Mouse (Mus musculus) lung, postnatal 36 days (tissue): ENCODE measurements around the gene Samd4.
"Not testable (repeated sequence)": the region's sequence is repeated elsewhere in the genome, so short reads cannot be mapped to it uniquely, and the experiment has no call there.

Experiments
- DNase-seq: peaks from one replicate; pipeline ENCODE4 v3.0.0; 2022; ENCODE audit warnings: mixed read lengths

Gene Samd4

DNA sequence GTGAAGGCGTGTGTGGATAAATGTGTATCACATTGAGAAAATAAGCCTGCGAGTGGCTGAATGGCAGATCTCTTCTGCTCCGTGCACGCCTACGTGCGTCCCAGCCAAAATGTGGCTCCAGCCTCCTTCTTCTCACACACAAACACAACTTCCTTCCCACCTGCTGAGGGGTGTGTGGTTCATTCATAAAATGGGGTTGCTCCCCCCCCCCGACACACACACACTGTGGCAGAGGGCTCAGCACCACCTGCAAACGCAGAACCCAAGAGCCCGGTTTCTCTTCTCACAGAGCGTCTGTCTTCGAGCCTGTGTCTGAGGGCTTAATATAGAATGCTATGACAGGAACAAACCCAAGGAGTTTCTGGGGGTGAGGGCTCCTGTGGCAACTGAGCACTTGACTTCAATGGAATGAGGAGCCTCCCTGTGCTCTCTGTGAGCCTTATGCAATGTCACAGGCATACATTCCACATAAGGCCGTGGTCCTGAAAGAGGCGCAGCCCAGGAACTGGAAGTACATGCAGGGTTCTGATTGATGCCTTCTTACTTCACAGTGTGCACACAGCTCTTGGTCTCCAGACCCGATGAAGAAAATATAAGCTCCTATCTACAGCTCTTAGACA, 194.4 kb downstream of the Samd4 start:
- no peak for DNase-seq

DNA sequence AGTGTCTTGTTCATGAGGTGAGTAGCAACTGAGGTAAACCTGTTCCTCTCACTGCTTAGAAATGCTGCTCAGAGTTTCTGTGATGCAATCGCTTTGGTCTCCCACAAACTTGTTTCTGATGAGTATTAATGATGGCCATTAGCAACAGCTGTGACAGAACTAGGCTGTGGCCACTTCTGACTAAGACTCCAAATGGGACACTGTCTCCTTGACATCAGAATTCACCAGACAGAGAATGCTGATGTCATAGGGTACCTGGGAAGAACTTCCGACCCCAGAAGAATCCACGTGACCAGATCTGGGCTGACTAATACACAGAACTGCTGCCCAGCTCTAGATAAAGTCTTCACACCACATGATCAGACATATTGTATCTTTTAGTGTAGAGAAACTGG, 194.9 kb downstream of the Samd4 start:
- no peak for DNase-seq

GRCm38 (mm10) chr14:47079911-47080310, 197.3 kb downstream of the Samd4 start:
- DNase-seq = no peak

GRCm38 (mm10) chr14:47083311-47083710, 200.7 kb downstream of the Samd4 start:
- DNase-seq = no peak

GRCm38 (mm10) chr14:47083838-47084237, 201.2 kb downstream of the Samd4 start:
- DNase-seq = no peak

- DNase-seq = no peak
Observed at GRCm38 (mm10) chr14:47084686-47085085, 202.0 kb downstream of the Samd4 start.

- no peak for DNase-seq
Observed at GRCm38 (mm10) chr14:47086123-47086522, 203.5 kb downstream of the Samd4 start.

DNA sequence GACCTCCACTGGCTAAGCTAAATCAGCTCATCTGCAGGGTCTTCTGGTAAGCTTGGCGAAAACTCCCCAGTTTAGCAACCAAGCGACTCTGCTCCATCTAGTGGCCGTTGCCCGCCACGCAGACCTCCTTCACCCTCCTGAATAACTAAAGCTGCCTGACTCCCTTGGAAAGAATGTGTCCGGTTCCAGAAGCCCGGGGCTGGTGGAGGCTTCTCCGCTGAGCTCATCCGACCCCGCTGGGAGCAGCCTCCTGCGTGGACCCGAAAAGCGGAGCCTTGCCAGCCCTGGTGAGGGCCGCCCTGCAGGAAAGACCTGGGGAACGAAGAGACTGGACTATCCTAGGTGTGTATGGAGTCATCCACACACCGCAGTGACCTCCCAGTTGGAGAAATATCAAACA, 204.1 kb downstream of the Samd4 start:
- peak; percentile 79 for DNase-seq

GRCm38 (mm10) chr14:47087182-47087581, 204.5 kb downstream of the Samd4 start:
- DNase-seq = peak; percentile 85

DNA sequence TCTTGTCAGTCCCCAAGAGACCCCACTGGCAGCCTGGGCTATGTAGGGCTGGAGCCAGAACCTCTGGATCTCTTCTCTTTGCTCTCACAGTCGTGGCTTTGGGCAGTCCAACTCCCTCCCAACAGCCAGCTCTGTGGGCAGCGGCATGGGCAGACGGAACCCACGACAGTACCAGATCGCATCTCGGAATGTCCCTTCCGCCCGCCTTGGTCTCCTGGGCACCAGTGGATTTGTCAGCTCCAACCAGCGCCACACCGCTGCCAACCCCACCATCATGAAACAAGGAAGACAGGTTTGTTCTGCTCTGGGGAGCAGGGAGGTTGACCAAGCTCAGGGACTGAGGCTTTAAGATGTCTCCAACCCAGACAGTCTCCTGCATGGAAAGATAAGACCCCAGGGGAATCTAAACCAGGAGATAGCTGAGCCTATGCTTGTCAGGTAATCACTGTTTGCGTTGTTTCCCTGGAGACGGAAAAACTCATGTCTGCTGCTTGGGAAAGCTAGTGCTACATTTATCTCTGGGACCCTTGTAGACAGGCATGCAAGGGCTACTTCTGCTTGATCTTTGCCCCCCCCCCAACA, 205.1 kb downstream of the Samd4 start:
- no peak for DNase-seq

DNA sequence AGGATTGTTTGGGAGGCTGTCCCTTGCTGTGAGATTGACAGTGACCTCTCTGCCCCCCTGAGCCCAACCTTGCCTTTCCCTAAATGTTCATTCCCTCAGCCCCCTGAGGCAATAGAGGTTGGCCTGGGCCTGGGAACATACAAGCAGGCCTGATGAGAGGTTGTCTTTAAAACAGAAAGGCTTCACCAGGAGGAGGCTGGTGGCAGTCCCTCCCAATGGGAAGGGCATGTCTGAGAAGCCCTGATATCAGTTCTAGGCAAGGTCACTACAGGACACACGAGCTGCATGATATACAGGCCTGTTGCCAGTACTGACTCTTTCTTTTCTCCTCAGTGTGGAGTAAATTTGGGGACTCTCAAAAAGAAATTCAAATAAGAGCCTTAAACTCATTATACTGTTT, 205.7 kb downstream of the Samd4 start:
- no peak for DNase-seq

DNA sequence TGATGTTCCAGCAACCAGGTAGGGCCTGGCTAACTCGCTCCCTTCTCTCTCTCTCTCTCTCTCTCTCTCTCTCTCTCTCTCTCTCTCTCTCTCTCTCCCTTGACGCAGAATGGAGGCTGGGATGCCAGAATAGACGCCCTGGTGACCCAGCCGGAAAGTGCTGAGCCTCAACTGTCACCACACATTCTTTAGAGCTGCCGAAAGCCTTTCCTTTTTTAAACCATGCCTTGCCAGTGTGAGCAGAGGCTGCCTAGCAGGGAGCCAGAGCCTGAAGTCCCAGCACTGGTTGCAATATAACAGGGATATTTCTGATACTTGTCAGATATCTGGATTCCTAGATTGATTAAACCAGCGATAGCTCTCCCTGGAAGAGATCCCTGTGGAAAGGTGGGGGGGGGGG, 206.5 kb downstream of the Samd4 start:
- no peak for DNase-seq

DNA sequence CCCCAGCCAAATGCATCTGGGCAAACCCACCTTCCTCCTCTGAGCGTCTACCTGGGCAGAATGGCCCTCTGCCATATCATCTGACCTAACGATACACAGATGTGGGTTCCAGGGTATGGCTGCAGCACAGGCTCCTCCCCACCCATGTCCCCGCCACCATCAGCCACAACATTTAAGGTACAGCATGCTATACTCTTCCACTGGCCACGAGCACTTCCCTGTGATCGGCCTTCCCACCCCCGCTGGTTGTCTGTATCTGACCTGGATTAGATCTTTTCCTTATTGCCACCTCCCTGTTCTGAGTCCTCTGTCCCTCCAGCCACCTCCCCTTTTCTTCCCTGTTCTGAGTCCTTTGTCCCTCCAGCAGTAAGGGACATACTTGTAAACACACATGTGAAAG, 209.3 kb downstream of the Samd4 start:
- DNase-seq = no peak

- peak; percentile 23 for DNase-seq
Observed at GRCm38 (mm10) chr14:47093355-47093792, 210.7 kb downstream of the Samd4 start.

- DNase-seq = no peak
Observed at GRCm38 (mm10) chr14:47095036-47095435, 212.4 kb downstream of the Samd4 start.

DNA sequence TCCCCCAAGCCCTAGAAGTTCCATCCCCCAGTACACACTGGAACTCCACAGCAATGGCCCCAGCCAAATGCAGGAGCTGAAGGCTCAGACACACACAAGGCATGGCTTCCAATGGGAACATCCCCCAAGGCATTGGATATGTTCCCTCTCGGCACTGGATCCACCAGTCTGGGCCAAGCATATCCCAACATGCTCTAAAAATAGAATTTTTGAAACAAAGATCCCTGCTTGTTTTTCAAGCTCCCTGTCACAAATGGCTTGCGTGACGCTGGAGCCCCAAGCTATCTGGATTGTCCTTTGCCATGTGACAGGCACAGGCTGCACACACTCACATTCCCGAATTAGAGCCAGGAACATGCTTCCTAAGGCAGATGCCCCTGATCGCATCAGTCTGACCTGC, 213.7 kb downstream of the Samd4 start:
- DNase-seq = no peak

GRCm38 (mm10) chr14:47104246-47105173, 221.9 kb downstream of the Samd4 start:
- peak; percentile 11 for DNase-seq

GRCm38 (mm10) chr14:47105174-47105557, 222.5 kb downstream of the Samd4 start:
- no peak for DNase-seq

- no peak for DNase-seq
Observed at GRCm38 (mm10) chr14:47105755-47106154, 223.1 kb downstream of the Samd4 start.

GRCm38 (mm10) chr14:47107461-47107860, 224.8 kb downstream of the Samd4 start:
- DNase-seq = no peak

DNA sequence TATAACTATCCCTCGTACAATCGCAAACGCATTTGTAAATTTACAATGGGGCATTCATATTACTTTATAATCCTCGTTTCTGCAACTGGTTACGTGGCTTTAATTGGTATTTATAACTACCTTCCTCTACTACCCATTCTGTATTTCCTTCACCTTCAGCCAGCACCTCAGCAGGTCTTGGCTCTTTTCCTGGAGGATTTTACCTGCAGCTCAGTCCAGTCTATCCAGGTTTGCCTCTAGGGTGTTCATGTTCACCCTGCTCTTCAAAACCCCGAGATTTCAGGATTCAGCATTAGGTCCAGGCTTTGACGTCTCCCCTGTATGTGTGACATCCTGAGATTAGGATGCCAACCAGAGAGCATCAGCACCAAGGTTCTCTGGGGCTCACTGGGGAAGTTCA, 227.7 kb downstream of the Samd4 start:
- not testable (repeated sequence) for DNase-seq

- no peak for DNase-seq
Observed at GRCm38 (mm10) chr14:47111341-47111740, 228.7 kb downstream of the Samd4 start.

- no peak for DNase-seq
Observed at GRCm38 (mm10) chr14:47115154-47115553, 232.5 kb downstream of the Samd4 start.
